Mouse (Mus musculus) heart, adult 18-20 months (tissue): ENCODE measurements around the gene Plcd1. TPM values are rescaled to one million over a fixed set of nuclear protein-coding genes. Genes with fewer than 3 reads are reported as not detected.

Experiments used
- DNase-seq, 2 experiments: peaks; one replicate each; pipeline ENCODE4 v3.0.0; 2021 to 2022; ENCODE audit warnings: mixed read lengths in 1 of 2
- total RNA-seq, 2 experiments: library from RNA; stranded (reverse); gene quantifications; 2 replicates each; pipeline ENCODE4 v1.2.3; 2021

The Plcd1 gene
- total RNA-seq, 2 experiments from 2014 or later = 14.1 to 16.5 TPM

- DNase-seq = no peak
These were observed 39.2 kb downstream of the Plcd1 start for GRCm38 (mm10) chr9:119053964-119054576.

- peak; percentile 39 to 50 for DNase-seq
These were observed 41.0 kb downstream of the Plcd1 start, which contains the start of gene Vill for GRCm38 (mm10) chr9:119052154-119052944. TSS of gene Vill (plus strand) at chr9:119052778.

DNA sequence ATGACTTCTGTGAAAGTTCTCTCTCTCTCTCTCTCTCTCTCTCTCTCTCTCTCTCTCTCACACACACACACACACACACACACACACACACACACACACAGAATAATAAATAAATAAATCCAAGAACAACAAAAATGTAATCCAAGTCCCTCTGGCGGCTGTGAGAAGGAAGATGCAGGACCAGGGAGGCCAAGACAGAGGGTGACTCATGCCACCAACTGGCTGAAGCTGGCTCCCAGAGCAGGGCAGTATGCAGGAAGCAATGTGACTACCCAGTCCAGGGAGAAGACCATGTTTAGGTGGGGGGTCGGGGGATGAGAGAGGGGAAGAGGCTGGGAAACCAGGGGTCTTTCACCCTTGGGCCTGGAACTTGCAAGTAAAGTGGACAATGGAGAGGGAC, 42.1 kb downstream of the Plcd1 start:
- no peak for DNase-seq

DNA sequence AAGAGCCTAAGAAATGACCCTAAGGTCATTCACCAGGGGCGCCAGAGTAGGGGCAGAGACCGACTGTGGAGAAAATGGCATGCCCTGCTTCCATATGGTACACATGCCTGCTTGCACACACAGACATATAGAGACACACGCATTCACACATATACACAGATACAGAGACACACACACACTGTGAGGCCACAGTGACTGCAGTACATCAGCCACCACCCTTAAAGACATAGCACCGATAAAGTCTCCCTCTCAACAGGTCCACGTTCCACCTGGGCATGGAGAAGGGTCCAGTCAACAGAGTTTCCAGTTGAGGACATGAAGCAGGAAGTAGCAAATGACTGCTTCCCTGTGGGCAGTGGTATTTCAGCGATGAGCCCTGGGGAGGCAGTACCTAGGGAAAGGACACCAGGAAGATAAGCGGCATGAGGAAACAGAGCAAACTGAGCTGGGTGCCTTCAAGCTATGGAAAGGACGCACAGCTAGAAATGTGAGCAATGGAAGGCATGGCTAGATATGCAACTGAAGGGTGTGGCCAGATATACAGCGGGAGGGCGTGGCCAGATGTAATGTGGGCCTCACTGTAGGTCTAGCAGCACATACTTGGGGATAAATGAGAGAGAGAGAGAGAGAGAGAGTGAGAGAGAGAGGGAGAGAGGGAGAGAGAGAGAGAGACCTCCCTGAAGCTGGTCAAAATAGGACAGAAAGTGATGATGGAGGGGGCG, 45.0 kb downstream of the Plcd1 start:
- DNase-seq = no peak

- DNase-seq = no peak
These were observed 53.1 kb downstream of the Plcd1 start for GRCm38 (mm10) chr9:119040101-119040775.

- DNase-seq = no peak
These were observed 54.7 kb downstream of the Plcd1 start for GRCm38 (mm10) chr9:119038574-119038973.

DNA sequence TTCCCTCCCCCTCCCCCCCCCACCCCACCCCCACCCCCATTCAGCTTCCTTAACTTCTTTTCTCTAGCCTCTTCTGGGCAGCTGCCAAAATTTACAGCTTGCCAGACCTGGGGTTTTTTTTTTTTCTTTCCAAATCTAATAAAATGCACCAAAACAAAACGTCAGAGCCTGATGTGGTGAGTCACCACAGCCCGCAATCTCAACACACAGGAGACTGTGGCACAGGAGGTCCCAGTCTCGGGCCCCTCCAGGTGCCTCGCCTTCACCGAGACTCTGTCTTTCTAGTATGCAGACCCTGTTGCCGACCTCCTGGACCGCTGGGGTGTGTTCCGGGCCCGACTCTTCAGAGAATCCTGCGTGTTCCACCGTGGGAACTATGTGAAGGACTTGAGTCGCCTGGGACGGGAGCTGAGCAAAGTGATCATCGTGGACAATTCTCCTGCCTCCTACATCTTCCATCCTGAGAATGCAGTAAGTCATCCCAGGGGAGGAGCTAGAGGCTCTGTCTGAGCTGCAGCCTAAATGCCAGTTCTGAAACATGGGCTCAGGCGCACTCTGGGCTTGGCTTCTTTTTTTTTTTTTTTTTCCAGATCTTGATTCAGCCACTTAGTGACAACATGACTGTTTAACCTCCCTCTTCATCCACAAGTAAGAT, 56.1 kb downstream of the Plcd1 start:
- peak; percentile 44 to 52 for DNase-seq

- DNase-seq = peak; percentile 88 to 93
These were observed 57.5 kb downstream of the Plcd1 start for GRCm38 (mm10) chr9:119035836-119036235.

DNA sequence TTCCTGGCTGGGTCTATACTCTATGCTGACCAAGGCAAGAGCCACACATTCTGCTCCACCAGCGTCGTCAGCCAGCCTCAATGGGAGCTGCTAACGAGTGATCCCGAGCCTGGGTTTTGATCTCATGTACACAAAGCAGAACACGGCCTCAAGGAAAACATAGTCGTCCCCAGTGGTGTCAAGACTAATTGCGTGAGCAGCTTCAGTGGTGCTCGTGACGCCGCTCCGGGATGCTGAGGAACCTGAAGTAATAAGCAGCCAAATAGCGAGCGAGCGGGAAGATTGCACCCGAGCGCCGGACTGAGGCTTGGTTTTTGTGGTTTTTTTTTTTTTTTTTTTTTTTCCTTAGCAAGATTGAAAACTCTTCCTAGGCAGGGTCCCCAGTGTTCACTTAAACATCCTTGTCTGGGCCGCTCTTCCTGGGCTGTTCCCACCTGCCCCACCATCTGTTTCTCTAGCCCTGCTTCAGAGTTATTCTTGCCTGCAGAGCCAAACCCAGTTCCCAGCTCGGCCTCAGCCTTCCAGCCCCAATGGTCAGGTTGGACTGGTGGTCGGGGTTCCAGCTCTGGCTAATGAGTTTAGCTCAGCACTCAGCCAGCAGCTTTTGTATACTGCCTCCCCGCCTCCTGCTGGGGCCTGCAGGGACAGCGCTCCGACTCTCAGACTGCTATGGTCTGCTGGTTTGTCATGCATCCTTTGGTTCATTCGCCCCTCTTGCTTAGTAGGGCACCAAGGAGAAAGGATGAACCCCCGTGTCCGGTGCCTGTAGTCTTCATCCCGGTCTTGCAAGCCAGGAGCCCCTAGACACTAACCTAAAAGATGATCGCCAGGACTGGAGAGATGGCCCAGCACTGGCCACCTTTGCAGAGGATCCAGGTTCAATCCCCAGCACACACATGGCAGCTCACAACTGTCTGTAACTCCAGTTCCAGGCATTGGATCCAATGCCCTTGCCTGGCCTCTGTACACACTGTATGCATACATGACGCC, 58.3 kb downstream of the Plcd1 start:
- no peak for DNase-seq

- no peak for DNase-seq
These were observed 59.2 kb downstream of the Plcd1 start for GRCm38 (mm10) chr9:119034069-119034468.

DNA sequence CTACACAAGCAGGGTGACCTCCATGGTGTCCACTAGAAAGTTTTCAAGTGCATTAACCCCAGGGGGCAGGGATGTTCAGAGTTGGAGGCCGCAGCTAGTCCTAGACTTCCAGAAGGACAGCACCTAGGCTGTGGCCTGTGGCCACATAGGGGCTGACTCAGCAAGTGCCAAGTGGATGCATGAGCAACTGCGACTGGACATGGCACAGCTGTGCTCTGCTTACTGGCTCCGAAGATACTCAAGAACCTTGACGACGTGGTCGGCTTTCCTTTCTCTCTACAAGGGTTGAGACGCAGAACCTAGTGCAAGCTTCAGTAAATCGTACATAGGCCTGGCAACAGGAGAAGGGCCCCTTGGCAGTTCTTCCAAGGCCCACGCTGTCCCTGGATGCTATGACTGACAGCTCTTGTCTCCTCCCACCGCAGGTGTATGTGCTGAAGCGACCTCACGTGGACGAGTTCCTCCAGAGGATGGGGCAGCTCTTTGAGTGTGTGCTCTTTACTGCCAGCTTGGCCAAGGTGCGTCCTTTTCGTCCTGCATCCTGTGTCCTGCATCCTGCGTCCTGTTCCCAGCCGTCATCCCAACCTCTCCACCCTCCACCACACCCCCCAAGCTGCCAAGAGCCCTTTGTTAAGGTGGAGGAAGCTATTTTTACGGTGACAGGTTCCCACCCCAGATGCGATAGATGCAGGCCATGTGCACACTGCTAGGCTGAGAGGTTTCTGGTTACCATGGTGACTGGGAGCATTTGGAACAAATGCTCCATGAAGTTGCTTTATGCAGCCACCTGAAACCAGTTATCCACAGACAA, 60.0 kb downstream of the Plcd1 start:
- no peak for DNase-seq

GRCm38 (mm10) chr9:119032538-119032937, 60.8 kb downstream of the Plcd1 start:
- no peak for DNase-seq

DNA sequence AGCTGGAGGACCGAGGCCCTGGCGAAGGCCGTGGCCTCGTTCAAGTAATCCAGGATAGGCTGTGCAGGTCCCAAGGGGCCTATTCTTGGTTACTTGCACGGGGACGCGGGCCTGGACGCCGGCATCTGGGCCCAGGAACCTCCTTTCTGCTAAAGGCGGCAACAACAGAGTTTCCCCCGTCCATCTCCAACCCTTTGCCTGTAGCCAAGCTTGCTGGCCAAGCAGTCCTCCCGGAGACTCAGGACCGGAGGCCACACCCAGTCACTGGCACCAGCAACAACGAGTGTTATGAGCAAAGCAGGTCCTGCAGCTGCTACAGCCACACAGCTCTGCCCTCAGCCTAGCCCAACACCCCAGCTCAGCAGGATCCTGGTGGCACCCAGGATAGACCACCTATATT, 61.5 kb downstream of the Plcd1 start:
- peak; percentile 80 to 92 for DNase-seq

DNA sequence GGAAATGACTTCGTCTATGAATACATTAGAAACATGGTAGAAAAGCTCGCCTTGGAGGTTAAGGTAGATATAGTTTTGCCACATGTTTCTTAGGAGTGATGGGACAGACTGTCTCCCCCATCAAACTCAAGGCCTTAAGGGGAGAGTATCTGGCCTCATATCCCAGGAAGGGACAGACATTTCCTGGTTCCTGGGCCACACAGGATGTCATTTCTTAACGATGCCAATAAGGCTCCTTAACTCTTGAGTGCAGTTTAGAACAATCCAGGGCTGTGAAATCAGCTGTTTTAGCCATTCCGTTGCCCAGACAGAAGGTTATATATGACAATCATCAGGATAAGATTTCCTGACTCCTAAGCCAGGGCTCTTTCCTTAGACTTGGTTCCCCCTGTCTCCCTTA, 62.3 kb downstream of the Plcd1 start:
- no peak for DNase-seq

DNA sequence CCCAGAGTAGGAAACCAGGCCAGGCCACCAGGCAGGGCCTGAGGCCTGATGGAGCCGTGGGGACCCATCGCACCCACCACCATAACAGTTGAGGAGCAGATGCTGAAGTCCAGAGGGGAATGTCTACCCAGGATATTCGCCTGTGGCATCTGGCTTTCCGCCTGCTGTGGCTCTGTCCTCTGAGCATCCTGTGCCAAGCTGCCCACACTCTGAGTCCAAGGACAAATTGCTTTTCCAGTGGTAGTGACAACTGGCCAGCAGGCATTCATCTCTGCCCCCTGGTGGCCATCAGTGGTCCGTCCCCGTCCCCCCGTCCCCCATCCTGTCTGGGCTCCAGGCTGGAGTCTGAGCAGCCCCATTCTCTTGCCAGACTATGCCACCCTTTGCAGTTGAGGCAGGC, 63.7 kb downstream of the Plcd1 start:
- DNase-seq = peak; percentile 75 to 76

- DNase-seq = no peak
These were observed 64.8 kb downstream of the Plcd1 start for GRCm38 (mm10) chr9:119028226-119029195.

- no peak for DNase-seq
These were observed 66.0 kb downstream of the Plcd1 start for GRCm38 (mm10) chr9:119027337-119027736.

- no peak for DNase-seq
These were observed 67.4 kb downstream of the Plcd1 start for GRCm38 (mm10) chr9:119025832-119026331.
